8 mouse cellular contexts compared by ENCODE assay signal in the genomic region with DNA sequence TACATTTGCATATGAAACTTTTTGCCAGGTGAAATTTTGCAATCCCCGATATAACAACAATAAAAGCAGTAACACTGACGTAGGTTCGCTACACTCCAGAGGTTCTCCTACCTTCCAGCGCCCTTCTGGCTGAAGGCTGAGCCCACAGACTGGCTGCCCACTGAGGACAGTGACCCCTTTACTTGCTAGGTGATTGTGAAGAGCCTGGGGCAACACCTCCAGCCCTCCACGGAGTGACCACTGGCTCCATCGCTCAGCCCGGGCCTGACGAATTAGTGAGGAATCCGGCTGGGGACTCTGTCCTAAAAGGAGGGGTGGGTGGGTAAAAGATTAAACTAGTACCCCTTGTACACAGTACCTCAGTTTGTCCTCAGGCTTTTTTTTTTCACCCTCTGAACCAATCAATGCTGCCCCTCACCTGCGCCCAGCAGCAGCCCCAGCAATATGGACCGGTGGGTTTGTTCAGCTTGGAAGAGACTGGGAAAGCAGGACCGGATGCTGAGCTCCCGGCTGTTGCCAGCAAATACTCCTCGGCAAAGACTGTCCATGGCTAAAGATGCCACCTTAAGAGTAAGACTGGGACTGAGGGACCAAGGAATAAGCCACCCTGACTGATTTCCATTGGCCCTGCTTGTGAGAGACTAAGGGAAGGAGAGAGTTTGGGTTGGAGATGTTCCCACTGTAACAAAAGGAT. TPM values are rescaled to one million over a fixed set of nuclear protein-coding genes. Genes with fewer than 3 reads are reported as not detected.
DNase-seq lines count a peak whose midpoint lies in the region; ATAC-seq and TF ChIP-seq lines count a peak whose summit lies in the region.
"Had no signal": no experiment of that assay in that cellular context is flagged by ENCODE, and none has a peak within 500 bp of the region (broad histone marks: within the 10 kb centered on the region; RNA-seq: fewer than 3 reads in every experiment).

No protein-coding gene starts in this region.

- no peak for TF ChIP-seq EP300 in liver, embryonic 14.5 days (IDR thresholded peaks at IDR 0.05; ENCODE audit: low read depth)

- WGBS in heart, embryonic 15.5 days = 90% methylated on average over 14 of the region's 14 CpGs
- WGBS in midbrain, embryonic 10.5 days = 88% methylated on average over 14 of the region's 14 CpGs
- 92% methylated on average over 14 of the region's 14 CpGs for WGBS in midbrain, embryonic 15.5 days
- WGBS in hindbrain, embryonic 15.5 days = 89% methylated on average over 14 of the region's 14 CpGs
- 87% methylated on average over 14 of the region's 14 CpGs for WGBS in liver, embryonic 14.5 days (ENCODE audit: insufficient replicate concordance)

- no peak for DNase-seq in heart, postnatal 4 days
- DNase-seq in midbrain, embryonic 10.5 days (ENCODE audit: low spot score) = no peak
- no peak for DNase-seq in liver, embryonic 14.5 days (ENCODE audit: low read depth in 3 of 3, low spot score in 3 of 3)
- DNase-seq: spleen, adult 18-20 months had no signal

- H3K4me3 ChIP-seq in heart, embryonic 15.5 days = peak overlapping the region; percentile 78; the same call in 1 of the 2 replicates
- peak overlapping the region; percentile 75 for H3K4me3 ChIP-seq in midbrain, embryonic 10.5 days
- H3K4me3 ChIP-seq in midbrain, embryonic 15.5 days = no peak overlapping the region
- no peak overlapping the region for H3K4me3 ChIP-seq in hindbrain, embryonic 15.5 days
- peak overlapping the region; percentile 66 to 93 for H3K4me3 ChIP-seq in liver, embryonic 14.5 days (ENCODE audit: insufficient read depth in 1 of 2, low read depth in 2 of 2, low read length in 2 of 2)

- H3K4me2 ChIP-seq in heart, embryonic 15.5 days = 0 out of 2 replicates have a peak overlapping the region, but pooled peaks have one; percentile 86
- H3K4me2 ChIP-seq in midbrain, embryonic 15.5 days = no peak overlapping the region
- H3K4me2 ChIP-seq in hindbrain, embryonic 15.5 days = 0 out of 2 replicates have a peak overlapping the region, but pooled peaks have one; percentile 73
- peak overlapping the region; percentile 95 for H3K4me2 ChIP-seq in liver, embryonic 14.5 days (ENCODE audit: low read depth)

- H3K27me3 ChIP-seq in heart, embryonic 15.5 days = no peaks in the 10 kb centered on the region
- no peaks in the 10 kb centered on the region for H3K27me3 ChIP-seq in midbrain, embryonic 10.5 days (ENCODE audit: low read depth, poor library complexity, severe bottlenecking)
- no peaks in the 10 kb centered on the region for H3K27me3 ChIP-seq in midbrain, embryonic 15.5 days (replicated peaks)
- H3K27me3 ChIP-seq in hindbrain, embryonic 15.5 days = no peaks in the 10 kb centered on the region
- no peaks in the 10 kb centered on the region for H3K27me3 ChIP-seq in liver, embryonic 14.5 days (ENCODE audit: control insufficient read depth, insufficient read depth, low read length)

- no peak overlapping the region for H3K27ac ChIP-seq in heart, embryonic 15.5 days
- H3K27ac ChIP-seq in midbrain, embryonic 10.5 days (replicated peaks) = 0 out of 2 replicates have a peak overlapping the region, but pooled peaks have one; percentile 13
- no peak overlapping the region for H3K27ac ChIP-seq in midbrain, embryonic 15.5 days
- H3K27ac ChIP-seq in hindbrain, embryonic 15.5 days (replicated peaks) = no peak overlapping the region
- H3K27ac ChIP-seq in liver, embryonic 14.5 days = peak overlapping the region; percentile 96

- H3K9me3 ChIP-seq in heart, embryonic 15.5 days (replicated peaks) = no peaks in the 10 kb centered on the region
- H3K9me3 ChIP-seq in midbrain, embryonic 10.5 days (replicated peaks) = no peaks in the 10 kb centered on the region
- no peaks in the 10 kb centered on the region for H3K9me3 ChIP-seq in midbrain, embryonic 15.5 days
- no peaks in the 10 kb centered on the region for H3K9me3 ChIP-seq in hindbrain, embryonic 15.5 days
- no peaks in the 10 kb centered on the region for H3K9me3 ChIP-seq in liver, embryonic 14.5 days (ENCODE audit: control insufficient read depth, low read length)

- no peak for ATAC-seq in heart, embryonic 15.5 days (replicated peaks; ENCODE audit: insufficient number of reproducible peaks, insufficient read depth, low FRiP score, low read depth)
- ATAC-seq in midbrain, embryonic 15.5 days (replicated peaks) = no peak
- no peak for ATAC-seq in hindbrain, embryonic 15.5 days (ENCODE audit: low FRiP score, low read depth)
- no peak for ATAC-seq in liver, embryonic 14.5 days (ENCODE audit: insufficient read depth)
- no peak for ATAC-seq in megakaryocyte progenitor cell, adult 5-6 weeks (replicated peaks; ENCODE audit: poor library complexity)

- H3K4me1 ChIP-seq in heart, embryonic 15.5 days (replicated peaks) = peaks cover 19% of the 10 kb centered on the region
- peaks cover 30% of the 10 kb centered on the region for H3K4me1 ChIP-seq in midbrain, embryonic 10.5 days
- peaks cover 23% of the 10 kb centered on the region for H3K4me1 ChIP-seq in midbrain, embryonic 15.5 days
- H3K4me1 ChIP-seq in hindbrain, embryonic 15.5 days (replicated peaks) = peaks cover 26% of the 10 kb centered on the region
- peaks cover 8 to 13% of the 10 kb centered on the region in 2 experiments; a peak in 3 of 4 replicates for H3K4me1 ChIP-seq in liver, embryonic 14.5 days (replicated peaks; ENCODE audit: control insufficient read depth in 2 of 2, insufficient read depth in 2 of 2, low read length in 1 of 2)

- H3K36me3 ChIP-seq in heart, embryonic 15.5 days = peaks cover 42% of the 10 kb centered on the region
- H3K36me3 ChIP-seq in midbrain, embryonic 10.5 days = peaks cover 77% of the 10 kb centered on the region
- H3K36me3 ChIP-seq in midbrain, embryonic 15.5 days (replicated peaks) = peaks cover 43% of the 10 kb centered on the region
- peaks cover 42% of the 10 kb centered on the region for H3K36me3 ChIP-seq in hindbrain, embryonic 15.5 days
- H3K36me3 ChIP-seq in liver, embryonic 14.5 days (replicated peaks; ENCODE audit: control insufficient read depth, insufficient read depth, low read depth) = peaks cover 70% of the 10 kb centered on the region

- TF ChIP-seq CTCF in liver, embryonic 14.5 days (IDR thresholded peaks at IDR 0.05; ENCODE audit: low read depth) = no peak

- no peak overlapping the region for H3K9ac ChIP-seq in heart, embryonic 15.5 days
- H3K9ac ChIP-seq in midbrain, embryonic 15.5 days = no peak overlapping the region
- no peak overlapping the region for H3K9ac ChIP-seq in hindbrain, embryonic 15.5 days
- peak overlapping the region; percentile 100 for H3K9ac ChIP-seq in liver, embryonic 14.5 days (replicated peaks)

RNA-seq across cellular contexts. Expression of gene Ppox, which starts 1.8 kb away (rescaled TPM):
- 32.7 and 47.2 TPM in 2 replicates for polyA plus RNA-seq in heart, embryonic 15.5 days (2015; fragmentation: Nextera tagmentation; extraction: Ambion mirVana)
- total RNA-seq in heart, postnatal 4 days (2021) = 10 to 100 TPM; 22.3 to 23.4 TPM
- 53.0 and 63.9 TPM in 2 replicates for polyA plus RNA-seq in midbrain, embryonic 10.5 days (2016; fragmentation: Nextera tagmentation; extraction: Ambion mirVana)
- polyA plus RNA-seq in midbrain, embryonic 15.5 days (2015; fragmentation: Nextera tagmentation; extraction: Ambion mirVana) = 48.7 and 56.2 TPM in 2 replicates
- polyA plus RNA-seq in hindbrain, embryonic 15.5 days (2015; fragmentation: Nextera tagmentation; extraction: Ambion mirVana) = 44.2 and 53.6 TPM in 2 replicates
- 161 and 178 TPM in 2 replicates for polyA plus RNA-seq in liver, embryonic 14.5 days (2012; rRNA removed)
- 170 and 191 TPM in 2 replicates for polyA plus RNA-seq in liver, embryonic 14.5 days (2014; fragmentation: Nextera tagmentation; extraction: Ambion mirVana)
- 18.0 and 20.2 TPM in 2 replicates for total RNA-seq in megakaryocyte progenitor cell, adult 5-6 weeks (2015)
- 10.3 and 15.0 TPM in 2 replicates for total RNA-seq in megakaryocyte progenitor cell, adult 5-6 weeks (2017)

RNA-seq across cellular contexts. Expression of gene Usp21, which starts 8.6 kb away (rescaled TPM):
- 44.9 and 55.6 TPM in 2 replicates for polyA plus RNA-seq in heart, embryonic 15.5 days (2015; fragmentation: Nextera tagmentation; extraction: Ambion mirVana)
- total RNA-seq in heart, postnatal 4 days (2021) = 10 to 100 TPM; 23.2 to 23.7 TPM
- polyA plus RNA-seq in midbrain, embryonic 10.5 days (2016; fragmentation: Nextera tagmentation; extraction: Ambion mirVana) = 102 and 109 TPM in 2 replicates
- polyA plus RNA-seq in midbrain, embryonic 15.5 days (2015; fragmentation: Nextera tagmentation; extraction: Ambion mirVana) = 119 and 122 TPM in 2 replicates
- 99.8 and 106 TPM in 2 replicates for polyA plus RNA-seq in hindbrain, embryonic 15.5 days (2015; fragmentation: Nextera tagmentation; extraction: Ambion mirVana)
- 17.1 and 18.0 TPM in 2 replicates for polyA plus RNA-seq in liver, embryonic 14.5 days (2012; rRNA removed)
- 17.4 and 21.6 TPM in 2 replicates for polyA plus RNA-seq in liver, embryonic 14.5 days (2014; fragmentation: Nextera tagmentation; extraction: Ambion mirVana)
- total RNA-seq in megakaryocyte progenitor cell, adult 5-6 weeks (2015) = 36.0 and 38.2 TPM in 2 replicates
- 18.7 and 24.5 TPM in 2 replicates for total RNA-seq in megakaryocyte progenitor cell, adult 5-6 weeks (2017)

RNA-seq across cellular contexts. Expression of gene B4galt3, which starts 9.0 kb away (rescaled TPM):
- polyA plus RNA-seq in heart, embryonic 15.5 days (2015; fragmentation: Nextera tagmentation; extraction: Ambion mirVana) = 44.4 and 56.4 TPM in 2 replicates
- 10 to 100 TPM; 26.7 to 29.9 TPM for total RNA-seq in heart, postnatal 4 days (2021)
- 63.5 and 69.5 TPM in 2 replicates for polyA plus RNA-seq in midbrain, embryonic 10.5 days (2016; fragmentation: Nextera tagmentation; extraction: Ambion mirVana)
- 112 and 116 TPM in 2 replicates for polyA plus RNA-seq in midbrain, embryonic 15.5 days (2015; fragmentation: Nextera tagmentation; extraction: Ambion mirVana)
- 105 and 107 TPM in 2 replicates for polyA plus RNA-seq in hindbrain, embryonic 15.5 days (2015; fragmentation: Nextera tagmentation; extraction: Ambion mirVana)
- 14.5 and 14.7 TPM in 2 replicates for polyA plus RNA-seq in liver, embryonic 14.5 days (2012; rRNA removed)
- polyA plus RNA-seq in liver, embryonic 14.5 days (2014; fragmentation: Nextera tagmentation; extraction: Ambion mirVana) = 12.7 and 17.3 TPM in 2 replicates
- 14.7 and 16.1 TPM in 2 replicates for total RNA-seq in megakaryocyte progenitor cell, adult 5-6 weeks (2015)
- total RNA-seq in megakaryocyte progenitor cell, adult 5-6 weeks (2017) = 18.0 and 22.6 TPM in 2 replicates

RNA-seq across cellular contexts. Expression of gene Ufc1, which starts 15.7 kb away (rescaled TPM):
- polyA plus RNA-seq in heart, embryonic 15.5 days (2015; fragmentation: Nextera tagmentation; extraction: Ambion mirVana) = 83.6 and 85.0 TPM in 2 replicates
- total RNA-seq in heart, postnatal 4 days (2021) = 100 to 1,000 TPM; 102 to 108 TPM
- 102 and 108 TPM in 2 replicates for polyA plus RNA-seq in midbrain, embryonic 10.5 days (2016; fragmentation: Nextera tagmentation; extraction: Ambion mirVana)
- polyA plus RNA-seq in midbrain, embryonic 15.5 days (2015; fragmentation: Nextera tagmentation; extraction: Ambion mirVana) = 99.7 and 102 TPM in 2 replicates
- 109 and 110 TPM in 2 replicates for polyA plus RNA-seq in hindbrain, embryonic 15.5 days (2015; fragmentation: Nextera tagmentation; extraction: Ambion mirVana)
- 14.5 and 23.3 TPM in 2 replicates for polyA plus RNA-seq in liver, embryonic 14.5 days (2012; rRNA removed)
- 45.8 and 51.6 TPM in 2 replicates for polyA plus RNA-seq in liver, embryonic 14.5 days (2014; fragmentation: Nextera tagmentation; extraction: Ambion mirVana)
- total RNA-seq in megakaryocyte progenitor cell, adult 5-6 weeks (2015) = 127 and 149 TPM in 2 replicates
- total RNA-seq in megakaryocyte progenitor cell, adult 5-6 weeks (2017) = 93.2 and 115 TPM in 2 replicates

RNA-seq across cellular contexts. Expression of gene Ndufs2, which starts 28.0 kb away (rescaled TPM):
- polyA plus RNA-seq in heart, embryonic 15.5 days (2015; fragmentation: Nextera tagmentation; extraction: Ambion mirVana) = 514 and 535 TPM in 2 replicates
- total RNA-seq in heart, postnatal 4 days (2021) = 100 to 1,000 TPM; 862 to 916 TPM
- 267 and 268 TPM in 2 replicates for polyA plus RNA-seq in midbrain, embryonic 10.5 days (2016; fragmentation: Nextera tagmentation; extraction: Ambion mirVana)
- polyA plus RNA-seq in midbrain, embryonic 15.5 days (2015; fragmentation: Nextera tagmentation; extraction: Ambion mirVana) = 229 and 238 TPM in 2 replicates
- 233 and 245 TPM in 2 replicates for polyA plus RNA-seq in hindbrain, embryonic 15.5 days (2015; fragmentation: Nextera tagmentation; extraction: Ambion mirVana)
- 53.6 and 72.4 TPM in 2 replicates for polyA plus RNA-seq in liver, embryonic 14.5 days (2012; rRNA removed)
- 136 TPM in 2 replicates for polyA plus RNA-seq in liver, embryonic 14.5 days (2014; fragmentation: Nextera tagmentation; extraction: Ambion mirVana)
- total RNA-seq in megakaryocyte progenitor cell, adult 5-6 weeks (2015) = 255 and 280 TPM in 2 replicates
- 323 and 395 TPM in 2 replicates for total RNA-seq in megakaryocyte progenitor cell, adult 5-6 weeks (2017)

Comparison
In these comparisons a context has a peak if more than half of its experiments do, and no peak if none do; other contexts are left out.
1. H3K27ac ChIP-seq: peak in midbrain, embryonic 10.5 days (single experiment) and liver, embryonic 14.5 days (single experiment); none in heart, embryonic 15.5 days (single experiment), midbrain, embryonic 15.5 days (single experiment) and hindbrain, embryonic 15.5 days (single experiment).
2. H3K4me3 ChIP-seq: peak in heart, embryonic 15.5 days (single experiment), midbrain, embryonic 10.5 days (single experiment) and liver, embryonic 14.5 days (2 of 2); none in midbrain, embryonic 15.5 days (single experiment) and hindbrain, embryonic 15.5 days (single experiment).